Mouse (Mus musculus) thymus, adult 2 months (tissue): ENCODE data around the gene Osgin1.

ENCODE experiments used
- CTCF ChIP-seq: fragments of 200-500 bp; IDR thresholded peaks from 2 replicates; pipeline ENCODE4 v1.5.1; 2012; ENCODE audit warnings: mild to moderate bottlenecking, control low read depth, low read length, moderate library complexity, borderline replicate concordance; ENCODE audit not compliant: control insufficient read depth, poor library complexity, insufficient read depth; ENCODE audit errors: extremely low read depth
- POLR2A ChIP-seq: fragments of 200-500 bp; IDR thresholded peaks from 2 replicates; pipeline ENCODE4 v1.6.1; 2012; ENCODE audit warnings: mild to moderate bottlenecking, low read length, control low read depth, moderate library complexity; ENCODE audit not compliant: control insufficient read depth, poor library complexity, insufficient read depth; ENCODE audit errors: extremely low read depth

DNA sequence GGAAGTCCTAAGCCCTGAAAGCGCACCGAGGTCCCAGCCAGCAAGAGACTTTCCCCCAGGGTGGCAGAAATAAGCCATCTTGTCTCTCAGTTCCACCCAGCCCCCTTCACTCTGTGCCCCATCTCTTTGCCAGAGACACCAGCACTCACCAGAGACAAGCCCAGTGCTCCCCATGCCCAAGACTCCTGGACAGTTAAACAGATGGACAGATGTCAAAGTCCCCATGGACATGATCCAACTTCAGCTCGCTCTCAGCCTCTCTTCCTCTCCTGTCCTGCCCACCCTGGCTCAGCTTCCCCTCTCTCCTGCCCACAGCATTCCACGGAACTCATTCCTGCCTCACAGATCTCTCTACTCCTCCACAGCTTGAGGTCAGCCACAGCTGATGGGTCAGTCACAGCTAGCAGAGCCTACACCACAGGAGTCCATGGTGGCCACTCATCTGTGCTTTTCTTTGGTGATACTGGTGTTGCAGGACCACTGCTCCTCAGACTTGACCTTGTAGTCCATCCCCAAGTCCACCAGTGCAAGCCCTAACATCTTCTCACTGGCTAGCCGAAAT lies 5.1 kb upstream of the Osgin1 start:
- no peak for TF ChIP-seq POLR2A
- TF ChIP-seq CTCF = no peak
